Mouse (Mus musculus): ENCODE data around the gene Rptor. TPM values are rescaled to one million over a fixed set of nuclear protein-coding genes. Genes with fewer than 3 reads are reported as not detected.
A peak's percentile ranks its signal among the peaks of the same experiment; 100 is the strongest.

Gene Rptor
- polyA plus RNA-seq, 1 experiment, result 43.6 TPM

GRCm38 (mm10) chr11:119875685-119876084, 273.0 kb downstream of the Rptor start:
- H3K4me1 ChIP-seq (ENCODE audit: control insufficient read depth, insufficient read depth, low read length), result no peaks in the 10 kb centered on the region
- no peaks in the 10 kb centered on the region for H3K27me3 ChIP-seq (ENCODE audit: control insufficient read depth, insufficient read depth, low read length)
- 80% methylated on average over 9 of the region's 9 CpGs for WGBS
- H3K4me3 ChIP-seq (replicated peaks; ENCODE audit: insufficient read depth, low read depth, low read length), result no peak overlapping the region
- DNase-seq, result no peak
- H3K27ac ChIP-seq (ENCODE audit: insufficient read depth, low read length), result no peak overlapping the region
- TF ChIP-seq POLR2A (IDR thresholded peaks at IDR 0.05; ENCODE audit: borderline replicate concordance, insufficient read depth, low read length), result no peak

- Histone ChIP-seq H3K4me3 (replicated peaks; ENCODE audit: insufficient read depth, low read depth, low read length) (no peak overlapping the region), H3K4me1 (ENCODE audit: control insufficient read depth, insufficient read depth, low read length) (no peaks in the 10 kb centered on the region), H3K27ac (ENCODE audit: insufficient read depth, low read length) (no peak overlapping the region), H3K27me3 (ENCODE audit: control insufficient read depth, insufficient read depth, low read length) (no peaks in the 10 kb centered on the region)
- DNase-seq, result no peak
- WGBS, result 94% methylated on average over 7 of the region's 7 CpGs
- TF ChIP-seq POLR2A (IDR thresholded peaks at IDR 0.05; ENCODE audit: borderline replicate concordance, insufficient read depth, low read length), result no peak
- no peak for TF ChIP-seq CTCF (IDR thresholded peaks at IDR 0.05; ENCODE audit: borderline replicate concordance, insufficient read depth, low read depth, low read length)
Observed at GRCm38 (mm10) chr11:119877124-119877523, 274.4 kb downstream of the Rptor start.

- Histone ChIP-seq H3K27ac (ENCODE audit: insufficient read depth, low read length) (no peak overlapping the region), H3K4me1 (ENCODE audit: control insufficient read depth, insufficient read depth, low read length) (no peaks in the 10 kb centered on the region), H3K4me3 (replicated peaks; ENCODE audit: insufficient read depth, low read depth, low read length) (no peak overlapping the region), H3K27me3 (ENCODE audit: control insufficient read depth, insufficient read depth, low read length) (no peaks in the 10 kb centered on the region)
- 84% methylated on average over 5 of the region's 5 CpGs for WGBS
- no peak for DNase-seq
- TF ChIP-seq CTCF (IDR thresholded peaks at IDR 0.05; ENCODE audit: borderline replicate concordance, insufficient read depth, low read depth, low read length) (no peak), POLR2A (IDR thresholded peaks at IDR 0.05; ENCODE audit: borderline replicate concordance, insufficient read depth, low read length) (no peak)
Observed at GRCm38 (mm10) chr11:119879573-119879972, 276.9 kb downstream of the Rptor start.

GRCm38 (mm10) chr11:119883646-119884045, 280.9 kb downstream of the Rptor start:
- WGBS, result 86% methylated on average over 2 of the region's 2 CpGs
- no peak overlapping the region for H3K4me3 ChIP-seq (replicated peaks; ENCODE audit: insufficient read depth, low read depth, low read length)
- no peak overlapping the region for H3K27ac ChIP-seq (ENCODE audit: insufficient read depth, low read length)
- no peak for DNase-seq
- H3K4me1 ChIP-seq (ENCODE audit: control insufficient read depth, insufficient read depth, low read length), result no peaks in the 10 kb centered on the region
- H3K27me3 ChIP-seq (ENCODE audit: control insufficient read depth, insufficient read depth, low read length), result no peaks in the 10 kb centered on the region
- TF ChIP-seq CTCF (IDR thresholded peaks at IDR 0.05; ENCODE audit: borderline replicate concordance, insufficient read depth, low read depth, low read length) (no peak), POLR2A (IDR thresholded peaks at IDR 0.05; ENCODE audit: borderline replicate concordance, insufficient read depth, low read length) (no peak)

GRCm38 (mm10) chr11:119889966-119890365, 287.3 kb downstream of the Rptor start:
- Histone ChIP-seq H3K27me3 (ENCODE audit: control insufficient read depth, insufficient read depth, low read length) (no peaks in the 10 kb centered on the region), H3K4me1 (ENCODE audit: control insufficient read depth, insufficient read depth, low read length) (peaks cover 23% of the 10 kb centered on the region), H3K4me3 (replicated peaks; ENCODE audit: insufficient read depth, low read depth, low read length) (no peak overlapping the region), H3K27ac (ENCODE audit: insufficient read depth, low read length) (no peak overlapping the region)
- 94% methylated on average over 3 of the region's 3 CpGs for WGBS
- no peak for DNase-seq
- no peak for TF ChIP-seq CTCF (IDR thresholded peaks at IDR 0.05; ENCODE audit: borderline replicate concordance, insufficient read depth, low read depth, low read length)
- no peak for TF ChIP-seq POLR2A (IDR thresholded peaks at IDR 0.05; ENCODE audit: borderline replicate concordance, insufficient read depth, low read length)

- peak; percentile 45 to 72 for DNase-seq
- Histone ChIP-seq H3K27ac (ENCODE audit: insufficient read depth, low read length) (peak overlapping the region; percentile 61; the same call in 1 of the 2 replicates), H3K27me3 (ENCODE audit: control insufficient read depth, insufficient read depth, low read length) (no peaks in the 10 kb centered on the region), H3K4me3 (replicated peaks; ENCODE audit: insufficient read depth, low read depth, low read length) (no peak overlapping the region), H3K4me1 (ENCODE audit: control insufficient read depth, insufficient read depth, low read length) (peaks cover 23% of the 10 kb centered on the region)
- 29% methylated on average over 7 of the region's 7 CpGs for WGBS
- TF ChIP-seq CTCF (IDR thresholded peaks at IDR 0.05; ENCODE audit: borderline replicate concordance, insufficient read depth, low read depth, low read length), result no peak
- TF ChIP-seq POLR2A (IDR thresholded peaks at IDR 0.05; ENCODE audit: borderline replicate concordance, insufficient read depth, low read length), result no peak
Observed at GRCm38 (mm10) chr11:119891601-119892215, 289.0 kb downstream of the Rptor start.

- TF ChIP-seq CTCF (IDR thresholded peaks at IDR 0.05; ENCODE audit: borderline replicate concordance, insufficient read depth, low read depth, low read length) (no peak), POLR2A (IDR thresholded peaks at IDR 0.05; ENCODE audit: borderline replicate concordance, insufficient read depth, low read length) (no peak)
- 61% methylated on average over 10 of the region's 10 CpGs for WGBS
- Histone ChIP-seq H3K27me3 (ENCODE audit: control insufficient read depth, insufficient read depth, low read length) (no peaks in the 10 kb centered on the region), H3K4me3 (replicated peaks; ENCODE audit: insufficient read depth, low read depth, low read length) (no peak overlapping the region), H3K27ac (ENCODE audit: insufficient read depth, low read length) (no peak overlapping the region), H3K4me1 (ENCODE audit: control insufficient read depth, insufficient read depth, low read length) (peaks cover 23% of the 10 kb centered on the region)
- no peak for DNase-seq
Observed at GRCm38 (mm10) chr11:119893667-119894236, 291.0 kb downstream of the Rptor start.

- no peak overlapping the region for H3K27ac ChIP-seq (ENCODE audit: insufficient read depth, low read length)
- 80% methylated on average over 6 of the region's 6 CpGs for WGBS
- H3K4me1 ChIP-seq (ENCODE audit: control insufficient read depth, insufficient read depth, low read length), result peaks cover 23% of the 10 kb centered on the region
- TF ChIP-seq POLR2A (IDR thresholded peaks at IDR 0.05; ENCODE audit: borderline replicate concordance, insufficient read depth, low read length) (no peak), CTCF (IDR thresholded peaks at IDR 0.05; ENCODE audit: borderline replicate concordance, insufficient read depth, low read depth, low read length) (no peak)
- H3K27me3 ChIP-seq (ENCODE audit: control insufficient read depth, insufficient read depth, low read length), result no peaks in the 10 kb centered on the region
- DNase-seq, result no peak
- no peak overlapping the region for H3K4me3 ChIP-seq (replicated peaks; ENCODE audit: insufficient read depth, low read depth, low read length)
Observed at GRCm38 (mm10) chr11:119894634-119895033, 291.9 kb downstream of the Rptor start.
